In the genomic region with DNA sequence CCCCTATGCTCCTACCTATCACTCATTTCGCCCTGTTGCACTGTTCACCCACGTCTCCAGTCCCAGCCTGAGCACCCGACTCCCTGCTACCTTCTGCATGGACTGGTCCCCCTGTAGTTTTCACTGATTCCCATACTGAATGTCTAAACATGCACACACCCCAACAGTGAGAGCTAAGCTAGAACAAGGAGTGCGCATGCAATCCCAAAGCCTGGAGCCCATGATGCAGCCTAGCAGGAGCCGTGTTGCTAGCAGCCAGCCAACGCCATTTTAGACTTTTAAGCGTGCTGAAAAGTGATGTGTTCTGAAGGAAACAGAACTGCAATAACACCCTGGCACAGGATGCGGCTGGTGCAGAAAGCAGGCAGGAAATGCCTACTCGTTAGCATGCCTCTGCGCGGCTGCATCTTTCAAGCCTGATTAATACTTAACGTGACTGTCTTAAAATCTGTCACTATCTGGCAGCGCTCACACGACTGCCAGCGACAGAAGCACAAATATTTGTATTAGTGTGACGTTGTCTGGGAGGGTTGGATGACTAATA, we compare ENCODE assay signal across 8 mouse cellular contexts.
DNase-seq lines count a peak whose midpoint lies in the region; ATAC-seq lines count a peak whose summit lies in the region.

No protein-coding gene starts in this region.

- WGBS in kidney, embryonic 14.5 days, result 30% methylated on average over 16 of the region's 16 CpGs
- WGBS in limb, embryonic 10.5 days, result 35% methylated on average over 16 of the region's 16 CpGs
- WGBS in midbrain, embryonic 11.5 days, result 58% methylated on average over 16 of the region's 16 CpGs
- WGBS in stomach, embryonic 16.5 days, result 13% methylated on average over 16 of the region's 16 CpGs

- H3K36me3 ChIP-seq in kidney, embryonic 14.5 days (ENCODE audit: control insufficient read depth, insufficient read depth, low read length), result no peaks in the 10 kb centered on the region
- H3K36me3 ChIP-seq in limb, embryonic 10.5 days, result no peaks in the 10 kb centered on the region
- H3K36me3 ChIP-seq in midbrain, embryonic 11.5 days (ENCODE audit: control insufficient read depth, insufficient read depth, low read length), result no peaks in the 10 kb centered on the region
- no peaks in the 10 kb centered on the region for H3K36me3 ChIP-seq in stomach, embryonic 16.5 days (ENCODE audit: control insufficient read depth, insufficient read depth, low read length)

- H3K4me2 ChIP-seq in kidney, embryonic 14.5 days (replicated peaks; ENCODE audit: low read depth, low read length), result peak overlapping the region; percentile 46
- H3K4me2 ChIP-seq in midbrain, embryonic 11.5 days, result no peak overlapping the region
- H3K4me2 ChIP-seq in stomach, embryonic 16.5 days (ENCODE audit: low read depth, low read length), result peak overlapping the region; percentile 51

- peak overlapping the region; percentile 19; the same call in 1 of the 2 replicates for H3K4me3 ChIP-seq in kidney, embryonic 14.5 days (ENCODE audit: low read length)
- H3K4me3 ChIP-seq in limb, embryonic 10.5 days, result peak overlapping the region; percentile 36
- H3K4me3 ChIP-seq in midbrain, embryonic 11.5 days (ENCODE audit: low read depth, low read length), result no peak overlapping the region
- peak overlapping the region; percentile 28 for H3K4me3 ChIP-seq in stomach, embryonic 16.5 days (replicated peaks; ENCODE audit: low read length)

- 0 out of 2 replicates have a peak, but pooled peaks cover 3% of the 10 kb centered on the region for H3K4me1 ChIP-seq in kidney, embryonic 14.5 days (ENCODE audit: control insufficient read depth, insufficient read depth, low read length)
- H3K4me1 ChIP-seq in limb, embryonic 10.5 days, result peaks cover 7% of the 10 kb centered on the region
- 0 out of 2 replicates have a peak, but pooled peaks cover 2% of the 10 kb centered on the region for H3K4me1 ChIP-seq in midbrain, embryonic 11.5 days (ENCODE audit: control insufficient read depth, insufficient read depth, low read length)
- peaks cover 9% of the 10 kb centered on the region for H3K4me1 ChIP-seq in stomach, embryonic 16.5 days (ENCODE audit: control insufficient read depth, insufficient read depth, low read length)

- no peak for ATAC-seq in kidney, embryonic 14.5 days (ENCODE audit: low FRiP score, low TSS enrichment)
- ATAC-seq in midbrain, embryonic 11.5 days (ENCODE audit: low FRiP score), result no peak
- ATAC-seq in stomach, embryonic 16.5 days (ENCODE audit: insufficient read depth, low FRiP score), result peak; percentile 60

- no peaks in the 10 kb centered on the region for H3K9me3 ChIP-seq in kidney, embryonic 14.5 days (ENCODE audit: control insufficient read depth, low read length)
- H3K9me3 ChIP-seq in limb, embryonic 10.5 days (replicated peaks), result no peaks in the 10 kb centered on the region
- H3K9me3 ChIP-seq in midbrain, embryonic 11.5 days (ENCODE audit: control insufficient read depth, low read length), result no peaks in the 10 kb centered on the region
- no peaks in the 10 kb centered on the region for H3K9me3 ChIP-seq in stomach, embryonic 16.5 days (replicated peaks; ENCODE audit: control insufficient read depth, low read length)

- H3K27me3 ChIP-seq in kidney, embryonic 14.5 days (ENCODE audit: control insufficient read depth, insufficient read depth, low read length), result no peaks in the 10 kb centered on the region
- H3K27me3 ChIP-seq in limb, embryonic 10.5 days (ENCODE audit: low read depth, poor library complexity, severe bottlenecking), result no peaks in the 10 kb centered on the region
- H3K27me3 ChIP-seq in midbrain, embryonic 11.5 days (ENCODE audit: control insufficient read depth, insufficient read depth, low read length), result no peaks in the 10 kb centered on the region
- H3K27me3 ChIP-seq in stomach, embryonic 16.5 days (ENCODE audit: control insufficient read depth, insufficient read depth, low read length), result no peaks in the 10 kb centered on the region

- peak; percentile 37 for DNase-seq in 3T3-L1 (ENCODE audit: low read depth, low spot score)
- peak; percentile 83 for DNase-seq in Muller cell, postnatal 12 days (ENCODE audit: inconsistent ontology term)
- peak; percentile 38 to 48 for DNase-seq in frontal cortex, postnatal 36 days (ENCODE audit: low spot score in 2 of 2)
- peak; percentile 45 for DNase-seq in limb, embryonic 10.5 days (ENCODE audit: low spot score)
- DNase-seq in midbrain, embryonic 11.5 days (ENCODE audit: low spot score, missing footprints), result peak; percentile 85
- DNase-seq in B cell, adult 2 months, result no peak

- no peak overlapping the region for H3K27ac ChIP-seq in kidney, embryonic 14.5 days (ENCODE audit: low read depth, low read length)
- peak overlapping the region; percentile 72 for H3K27ac ChIP-seq in limb, embryonic 10.5 days
- no peak overlapping the region for H3K27ac ChIP-seq in midbrain, embryonic 11.5 days (ENCODE audit: low read depth, low read length)
- H3K27ac ChIP-seq in stomach, embryonic 16.5 days (ENCODE audit: low read length), result peak overlapping the region; percentile 31; the same call in 1 of the 2 replicates

- H3K9ac ChIP-seq in kidney, embryonic 14.5 days (ENCODE audit: low read depth, low read length), result 0 out of 2 replicates have a peak overlapping the region, but pooled peaks have one; percentile 8
- H3K9ac ChIP-seq in midbrain, embryonic 11.5 days (ENCODE audit: low read length), result no peak overlapping the region
- H3K9ac ChIP-seq in stomach, embryonic 16.5 days (ENCODE audit: low read length), result peak overlapping the region; percentile 14; the same call in 1 of the 2 replicates

Comparison
In these comparisons a context has a peak if more than half of its experiments do, and no peak if none do; other contexts are left out.
1. DNase-seq: peak in 3T3-L1 (single experiment), Muller cell, postnatal 12 days (single experiment), frontal cortex, postnatal 36 days (2 of 2), limb, embryonic 10.5 days (single experiment) and midbrain, embryonic 11.5 days (single experiment); none in B cell, adult 2 months (0 of 2).
2. H3K27ac ChIP-seq: peak in limb, embryonic 10.5 days (single experiment) and stomach, embryonic 16.5 days (single experiment); none in kidney, embryonic 14.5 days (single experiment) and midbrain, embryonic 11.5 days (single experiment).